Mouse (Mus musculus) spleen, postnatal 10 days (tissue): ENCODE results near the gene H2al1g.
"Not testable (repeated sequence)": the region's sequence is repeated elsewhere in the genome, so short reads cannot be mapped to it uniquely, and the experiment has no call there.

Experiments
- DNase-seq, 2 experiments: peaks; one replicate each; pipeline ENCODE4 v3.0.0; 2021 to 2022; ENCODE audit warnings: low spot score in 2 of 2

Gene H2al1g

GRCm38 (mm10) chrX:11317956-11318355 is at the start of gene H2al1g:
H2al1g (plus strand) TSS chrX:11318256.
- not testable (repeated sequence) for DNase-seq

- DNase-seq = no peak
These were observed 49.0 kb upstream of the H2al1g start for GRCm38 (mm10) chrX:11269074-11269473.

- no peak for DNase-seq
These were observed 44.9 kb upstream of the H2al1g start for GRCm38 (mm10) chrX:11273190-11273589.

GRCm38 (mm10) chrX:11277083-11277482 is 41.0 kb upstream of the H2al1g start:
- DNase-seq = no peak

DNA sequence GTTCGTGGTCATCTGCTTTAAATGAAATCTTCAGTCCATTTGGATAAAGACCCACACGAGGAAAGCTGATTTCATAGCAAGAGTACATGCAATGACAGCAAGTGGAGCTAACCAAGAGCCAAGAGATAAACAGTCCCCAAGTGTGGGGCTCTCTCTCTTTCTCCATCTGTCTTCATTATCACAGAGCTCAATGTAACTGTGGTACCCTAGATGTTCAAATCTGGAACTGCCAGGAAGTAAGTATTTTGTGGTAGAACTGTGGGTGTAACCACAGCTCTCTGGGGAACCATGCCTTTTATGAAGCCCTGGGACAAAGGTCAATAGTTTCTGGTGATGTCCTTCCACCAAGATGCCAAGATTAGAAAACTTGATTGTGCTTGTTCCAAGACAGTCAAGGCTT is 37.3 kb upstream of the H2al1g start:
- DNase-seq = no peak

- DNase-seq = no peak
These were observed 29.7 kb upstream of the H2al1g start for GRCm38 (mm10) chrX:11288306-11288882.

- no peak for DNase-seq
These were observed 28.8 kb upstream of the H2al1g start for GRCm38 (mm10) chrX:11289244-11289643.

- DNase-seq = not testable (repeated sequence)
These were observed 19.1 kb upstream of the H2al1g start, which contains the start of gene H2al1a for GRCm38 (mm10) chrX:11298957-11299356. H2al1a (plus strand) TSS chrX:11299257.

GRCm38 (mm10) chrX:11302132-11302531 is 15.9 kb upstream of the H2al1g start, which contains the start of gene H2al1b:
H2al1b (plus strand) TSS chrX:11302432.
- DNase-seq = not testable (repeated sequence)

- DNase-seq = not testable (repeated sequence)
These were observed 12.7 kb upstream of the H2al1g start, which contains the start of gene H2al1c for GRCm38 (mm10) chrX:11305355-11305754. H2al1c (plus strand) TSS chrX:11305655.

GRCm38 (mm10) chrX:11308524-11308923 is 9.5 kb upstream of the H2al1g start, which contains the start of gene H2al1d:
H2al1d (plus strand) TSS chrX:11308824.
- not testable (repeated sequence) for DNase-seq

- not testable (repeated sequence) for DNase-seq
These were observed 6.4 kb upstream of the H2al1g start, which contains the start of gene H2al1e for GRCm38 (mm10) chrX:11311634-11312033. H2al1e (plus strand) TSS chrX:11311934.

- not testable (repeated sequence) for DNase-seq
These were observed 3.2 kb upstream of the H2al1g start, which contains the start of gene H2al1f for GRCm38 (mm10) chrX:11314858-11315257. H2al1f (plus strand) TSS chrX:11315158.

DNA sequence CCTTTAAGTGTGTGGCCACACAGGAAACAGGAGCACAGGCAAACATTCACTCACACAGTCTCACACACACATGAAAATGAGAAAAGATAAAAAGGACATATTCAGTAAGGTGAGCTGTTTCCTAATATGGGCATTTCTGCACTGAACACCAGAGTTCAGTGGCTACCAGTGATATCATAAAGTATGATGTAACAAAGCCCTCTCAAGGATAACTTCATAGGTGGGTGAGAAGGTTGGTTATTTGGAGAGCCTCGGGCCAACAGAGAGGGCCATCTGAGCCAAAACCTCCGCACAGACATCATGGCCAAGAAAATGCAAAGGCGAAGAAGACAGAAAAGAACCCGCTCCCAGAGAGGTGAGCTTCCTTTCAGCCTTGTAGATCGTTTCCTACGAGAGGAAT is 3.1 kb downstream of the H2al1g start, which contains the start of gene H2al1h:
TSS of gene H2al1h (plus strand) at position 301 of the 400 bp plus-strand sequence.
- not testable (repeated sequence) for DNase-seq

DNA sequence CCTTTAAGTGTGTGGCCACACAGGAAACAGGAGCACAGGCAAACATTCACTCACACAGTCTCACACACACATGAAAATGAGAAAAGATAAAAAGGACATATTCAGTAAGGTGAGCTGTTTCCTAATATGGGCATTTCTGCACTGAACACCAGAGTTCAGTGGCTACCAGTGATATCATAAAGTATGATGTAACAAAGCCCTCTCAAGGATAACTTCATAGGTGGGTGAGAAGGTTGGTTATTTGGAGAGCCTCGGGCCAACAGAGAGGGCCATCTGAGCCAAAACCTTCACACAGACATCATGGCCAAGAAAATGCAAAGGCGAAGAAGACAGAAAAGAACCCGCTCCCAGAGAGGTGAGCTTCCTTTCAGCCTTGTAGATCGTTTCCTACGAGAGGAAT is 6.3 kb downstream of the H2al1g start, which contains the start of gene H2al1i:
TSS of gene H2al1i (plus strand) at position 301 of the 400 bp plus-strand sequence.
- not testable (repeated sequence) for DNase-seq

GRCm38 (mm10) chrX:11327522-11327921 is 9.5 kb downstream of the H2al1g start, which contains the start of gene H2al1j:
H2al1j (plus strand) TSS chrX:11327822.
- not testable (repeated sequence) for DNase-seq

- DNase-seq = no peak
These were observed 27.7 kb downstream of the H2al1g start for GRCm38 (mm10) chrX:11345762-11346161.

DNA sequence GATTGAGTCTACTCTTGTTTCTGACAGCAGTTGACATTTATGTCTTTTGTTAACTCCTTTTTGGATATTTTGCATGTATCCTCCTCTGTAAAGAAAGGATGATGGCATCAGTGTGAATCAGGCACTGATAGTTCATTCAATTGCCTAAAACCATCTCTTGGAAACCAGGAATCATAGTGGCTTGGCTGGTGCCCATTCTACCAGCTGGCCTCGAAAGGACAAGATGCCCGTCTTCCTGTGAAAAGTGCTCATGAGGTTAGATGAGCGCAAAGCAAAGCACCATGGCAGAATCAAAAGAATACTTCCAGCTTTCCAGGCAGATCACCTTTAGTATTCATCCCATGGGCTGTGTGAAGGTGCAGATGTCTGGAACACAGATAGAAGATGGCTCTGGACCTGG is 28.7 kb downstream of the H2al1g start:
- no peak for DNase-seq

DNA sequence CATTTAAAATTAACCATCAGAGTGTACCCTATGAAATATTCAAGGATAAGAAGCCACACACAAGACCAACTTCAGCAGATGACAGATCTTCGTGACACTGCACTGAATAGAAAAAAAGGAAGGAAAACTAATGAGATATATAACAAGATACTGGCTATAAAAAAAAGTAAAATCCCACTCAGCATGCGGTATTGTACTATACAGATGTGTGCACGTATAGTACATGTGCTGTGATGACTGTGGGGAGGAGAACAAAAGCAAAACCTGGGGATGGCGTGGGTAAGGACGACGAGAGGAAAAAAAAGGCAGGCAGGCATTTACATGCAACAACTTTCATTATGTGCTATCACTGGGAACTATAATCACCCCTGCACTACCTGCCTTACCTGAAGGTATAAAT is 42.8 kb downstream of the H2al1g start:
- no peak for DNase-seq

DNA sequence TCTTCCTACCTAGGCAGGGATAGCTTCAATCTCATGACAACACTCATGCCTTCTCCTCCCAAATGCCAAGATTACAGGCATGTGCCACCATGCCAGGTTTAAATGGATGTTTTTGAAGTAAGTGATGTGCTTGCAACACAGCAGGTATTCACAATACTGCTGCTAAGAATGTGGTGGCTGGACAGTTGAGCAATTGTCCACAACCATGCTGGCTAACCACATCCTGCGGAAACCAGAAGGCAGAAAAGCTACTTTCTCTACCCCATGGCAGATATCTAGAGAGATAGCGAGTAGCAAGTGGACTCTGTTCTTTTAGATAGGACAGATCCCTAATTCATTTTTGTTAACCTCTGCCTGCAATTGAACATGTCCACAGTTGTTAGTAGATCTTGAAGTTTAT is 43.2 kb downstream of the H2al1g start:
- no peak for DNase-seq

- no peak for DNase-seq
These were observed 45.8 kb downstream of the H2al1g start for GRCm38 (mm10) chrX:11363890-11364289.

GRCm38 (mm10) chrX:11365151-11365550 is 47.1 kb downstream of the H2al1g start:
- DNase-seq = no peak
